Mouse (Mus musculus) urinary bladder, postnatal 36 days (tissue): ENCODE measurements around the gene Pla2g16.

Experiments
- DNase-seq, 2 experiments: peaks; one replicate each; pipeline ENCODE4 v3.0.0; 2022; ENCODE audit warnings: low spot score in 2 of 2, mixed read lengths in 1 of 2

Gene Pla2g16

DNA sequence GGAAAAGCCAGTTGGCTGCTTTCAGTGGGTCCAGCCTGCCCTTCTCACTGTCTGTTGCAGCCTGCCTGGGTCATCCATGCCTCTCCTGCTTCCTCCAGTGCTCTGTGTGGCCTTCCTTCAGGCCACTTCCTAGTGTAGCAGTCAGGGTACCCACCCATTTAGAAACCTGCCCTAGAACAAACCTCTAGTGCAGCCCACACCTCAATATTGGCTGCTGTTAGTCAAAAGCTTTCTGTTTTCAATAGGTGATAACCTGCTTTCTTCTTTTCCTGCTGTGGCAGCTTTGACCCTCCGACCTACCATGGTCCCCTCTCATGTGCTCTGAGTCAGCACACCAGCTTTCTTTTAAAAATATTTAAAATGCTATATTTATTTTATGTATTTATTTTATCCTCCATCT is 7.2 kb downstream of the Pla2g16 start:
- no peak for DNase-seq

- no peak for DNase-seq
These were observed 9.6 kb downstream of the Pla2g16 start for GRCm38 (mm10) chr19:7566826-7567225.

- DNase-seq: no peak
These were observed 11.1 kb downstream of the Pla2g16 start for GRCm38 (mm10) chr19:7568364-7568763.

GRCm38 (mm10) chr19:7569650-7570049 is 12.4 kb downstream of the Pla2g16 start:
- DNase-seq: no peak

DNA sequence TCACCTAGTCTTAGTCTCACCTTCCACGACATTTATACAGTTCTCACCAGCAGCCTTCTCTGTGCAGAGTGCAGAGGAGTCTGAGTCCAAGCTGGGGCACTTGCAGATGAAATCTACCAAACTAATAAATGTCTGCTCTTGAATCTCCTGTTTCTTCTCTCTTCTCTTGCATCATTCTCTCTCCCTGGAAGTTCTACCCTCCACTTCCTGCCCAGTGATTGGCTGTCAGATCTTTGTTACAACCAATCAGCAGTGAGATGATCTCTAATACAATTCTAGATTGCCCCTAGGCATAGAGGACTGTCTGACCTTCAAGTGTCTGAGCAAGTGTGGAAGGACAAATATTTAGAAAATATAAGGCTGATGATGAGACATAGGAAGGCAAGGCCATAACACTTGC is 18.9 kb downstream of the Pla2g16 start:
- no peak for DNase-seq

- no peak for DNase-seq
These were observed 20.5 kb downstream of the Pla2g16 start for GRCm38 (mm10) chr19:7577710-7578109.

DNA sequence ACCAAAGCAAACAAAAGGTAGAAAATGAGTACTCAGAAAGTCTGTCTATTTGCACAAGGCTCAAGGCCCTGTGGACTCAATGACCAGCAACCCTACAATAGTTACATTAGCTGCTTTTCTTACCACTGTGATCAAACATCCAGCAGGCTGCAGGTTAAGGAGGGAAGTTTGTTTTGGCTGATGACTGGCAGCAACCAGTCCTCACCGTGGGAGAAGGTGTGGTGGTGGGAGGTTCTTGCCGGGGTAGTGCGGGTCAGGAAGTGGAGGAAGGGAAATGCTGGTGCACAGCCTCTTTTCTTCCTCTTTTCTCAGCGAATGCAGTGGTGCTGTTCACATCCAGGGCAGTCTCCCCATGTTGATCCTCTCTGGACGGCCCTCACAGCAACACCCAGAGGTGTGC is 23.8 kb downstream of the Pla2g16 start:
- peak in 1 of 2 experiments; percentile 21 for DNase-seq

DNA sequence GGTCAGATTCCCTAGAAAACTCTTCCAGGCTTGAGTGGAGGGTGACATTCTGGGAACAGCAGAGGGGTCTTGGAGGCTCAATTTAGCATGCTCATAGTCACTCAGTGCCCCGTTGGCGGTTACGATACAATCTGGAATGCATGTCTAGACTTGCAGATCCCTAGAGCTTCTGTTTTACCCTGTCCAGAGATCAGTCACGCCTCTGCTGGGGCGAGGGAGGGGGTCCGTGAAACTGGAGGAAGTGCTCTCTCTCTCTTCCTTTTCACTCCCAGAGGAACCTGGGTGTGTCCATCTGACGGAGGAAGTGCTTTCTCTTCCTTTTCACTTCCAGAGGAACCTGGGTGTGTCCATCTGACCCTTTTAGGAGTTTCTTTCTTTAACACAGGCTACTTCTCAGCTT is 25.8 kb downstream of the Pla2g16 start:
- peak in 1 of 2 experiments; percentile 37 for DNase-seq

GRCm38 (mm10) chr19:7583599-7583998 is 26.3 kb downstream of the Pla2g16 start:
- no peak for DNase-seq

- no peak for DNase-seq
These were observed 28.0 kb downstream of the Pla2g16 start for GRCm38 (mm10) chr19:7585279-7585678.

DNA sequence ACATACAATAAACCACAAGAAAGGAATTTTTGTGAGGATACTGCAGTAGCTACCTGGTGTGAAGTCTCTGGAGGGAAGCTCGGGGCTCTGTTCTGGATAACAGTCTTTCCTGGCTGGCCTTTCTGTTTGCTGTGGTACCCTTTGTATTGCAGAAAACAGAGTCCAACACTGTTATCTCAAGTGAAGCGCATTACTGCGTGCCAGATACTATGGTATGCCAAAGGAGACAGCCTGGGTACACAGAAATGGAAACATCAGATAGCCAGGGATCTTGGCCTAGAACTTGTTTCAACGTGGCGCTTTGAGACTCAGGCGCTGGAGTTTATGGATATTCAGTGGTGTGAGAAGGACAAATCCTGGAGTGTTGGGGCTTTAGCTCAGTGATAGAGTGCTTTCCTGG is 28.5 kb downstream of the Pla2g16 start:
- DNase-seq: no peak

DNA sequence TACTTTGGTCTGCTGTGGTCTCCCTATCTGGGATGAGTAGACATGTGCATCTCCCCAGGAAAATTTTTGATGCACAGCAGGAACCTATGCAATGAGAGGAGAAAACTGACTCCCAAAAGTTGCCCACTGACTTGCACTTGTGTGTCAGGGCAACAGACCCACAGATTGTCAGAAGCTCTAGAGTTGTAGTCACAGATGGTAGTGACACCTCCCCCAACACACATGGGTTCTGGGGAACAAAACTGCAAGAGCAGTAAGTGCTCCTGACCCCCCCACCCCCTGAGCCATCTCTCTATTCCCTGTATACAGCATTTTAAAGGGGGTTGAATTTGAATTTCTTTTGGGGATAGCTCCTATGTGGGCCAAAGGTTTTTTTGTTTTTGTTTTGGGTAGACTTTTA is 33.5 kb downstream of the Pla2g16 start:
- DNase-seq: no peak

- no peak for DNase-seq
These were observed 34.8 kb downstream of the Pla2g16 start for GRCm38 (mm10) chr19:7592018-7592417.

GRCm38 (mm10) chr19:7595534-7595933 is 38.3 kb downstream of the Pla2g16 start:
- peak in 1 of 2 experiments; percentile 42 for DNase-seq

DNA sequence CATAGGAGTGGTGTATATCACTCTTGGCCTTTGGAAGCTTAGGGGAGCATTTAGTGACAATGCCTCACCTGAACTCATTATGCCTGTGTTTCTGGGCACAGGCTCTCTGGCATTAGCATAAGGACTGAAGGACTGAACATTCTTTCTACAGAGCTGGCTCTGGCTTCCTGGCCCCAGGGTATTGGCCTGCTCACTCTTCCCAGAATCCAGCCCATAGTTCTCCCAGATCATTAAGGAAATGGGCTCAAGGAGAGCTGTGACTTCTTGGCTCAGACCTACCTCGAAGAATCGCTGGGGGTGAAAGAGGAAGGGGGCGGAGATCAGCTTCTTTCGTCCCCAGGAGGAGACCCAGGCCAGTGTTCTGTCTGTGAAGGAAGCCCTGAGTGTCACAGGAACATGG is 41.2 kb downstream of the Pla2g16 start:
- no peak for DNase-seq

- peak in 1 of 2 experiments; percentile 62 for DNase-seq
These were observed 44.3 kb downstream of the Pla2g16 start for GRCm38 (mm10) chr19:7601551-7601950.

- DNase-seq: no peak
These were observed 46.8 kb downstream of the Pla2g16 start for GRCm38 (mm10) chr19:7604107-7604506.

DNA sequence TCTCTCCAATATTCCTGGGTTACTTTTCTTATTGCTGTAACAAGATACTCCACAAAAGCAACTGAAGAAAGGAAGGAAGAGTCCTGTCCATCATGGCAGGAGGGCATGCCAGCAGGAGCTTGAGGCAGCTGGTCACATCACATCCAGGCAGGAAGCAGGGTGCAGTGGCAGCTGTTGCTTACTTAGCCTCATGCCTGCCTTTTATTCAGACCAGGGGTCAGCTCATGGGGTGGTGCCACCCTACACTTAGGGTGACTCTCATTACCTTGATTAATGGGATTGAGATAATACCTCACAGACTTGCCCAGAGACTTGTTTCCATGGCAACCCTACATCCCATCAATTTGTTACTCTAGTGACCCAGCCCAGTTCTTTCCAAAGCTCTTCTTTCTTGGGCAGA is 47.8 kb downstream of the Pla2g16 start:
- DNase-seq: no peak

DNA sequence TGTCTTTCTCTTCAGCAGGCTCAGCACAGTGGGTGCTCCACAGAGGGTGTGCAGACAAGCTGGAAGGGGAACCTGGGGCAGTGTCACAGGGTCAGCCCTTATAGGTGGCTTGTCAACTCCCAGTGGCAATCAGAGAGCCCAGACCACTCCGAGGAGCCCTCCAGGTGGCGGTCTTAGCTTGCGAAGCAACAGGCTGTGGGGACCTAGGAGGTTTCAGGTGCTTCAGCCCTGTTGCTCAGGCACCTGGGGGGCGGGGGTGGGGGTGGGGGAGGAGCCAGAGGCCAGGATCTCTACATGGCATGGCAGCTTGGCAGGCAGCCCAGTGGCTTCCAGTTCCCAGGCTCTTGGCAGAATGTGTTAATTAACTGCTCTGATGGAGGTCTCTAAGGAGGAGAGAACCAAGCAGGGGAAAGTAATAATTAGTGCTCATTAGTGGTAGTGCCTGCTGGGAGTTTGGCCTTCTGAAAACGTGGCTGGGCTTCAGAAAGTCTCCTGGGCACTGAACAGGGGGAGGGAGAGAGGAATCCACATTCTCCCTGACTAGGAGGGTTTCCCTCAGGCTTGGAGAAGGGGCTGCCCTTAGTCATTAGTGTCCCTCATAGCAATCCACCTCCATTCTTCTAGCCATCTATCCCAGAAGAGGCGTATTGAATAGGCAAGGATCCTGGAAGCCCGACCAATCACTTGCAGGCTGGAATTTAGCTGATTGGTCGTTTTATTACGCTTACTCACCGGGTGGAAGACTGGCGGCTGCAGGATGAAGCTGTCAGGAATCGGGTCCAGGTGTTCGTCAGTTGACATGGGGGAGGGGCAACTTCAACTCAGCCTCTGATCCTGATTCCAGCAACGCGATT is 48.9 kb downstream of the Pla2g16 start:
- DNase-seq: no peak

DNA sequence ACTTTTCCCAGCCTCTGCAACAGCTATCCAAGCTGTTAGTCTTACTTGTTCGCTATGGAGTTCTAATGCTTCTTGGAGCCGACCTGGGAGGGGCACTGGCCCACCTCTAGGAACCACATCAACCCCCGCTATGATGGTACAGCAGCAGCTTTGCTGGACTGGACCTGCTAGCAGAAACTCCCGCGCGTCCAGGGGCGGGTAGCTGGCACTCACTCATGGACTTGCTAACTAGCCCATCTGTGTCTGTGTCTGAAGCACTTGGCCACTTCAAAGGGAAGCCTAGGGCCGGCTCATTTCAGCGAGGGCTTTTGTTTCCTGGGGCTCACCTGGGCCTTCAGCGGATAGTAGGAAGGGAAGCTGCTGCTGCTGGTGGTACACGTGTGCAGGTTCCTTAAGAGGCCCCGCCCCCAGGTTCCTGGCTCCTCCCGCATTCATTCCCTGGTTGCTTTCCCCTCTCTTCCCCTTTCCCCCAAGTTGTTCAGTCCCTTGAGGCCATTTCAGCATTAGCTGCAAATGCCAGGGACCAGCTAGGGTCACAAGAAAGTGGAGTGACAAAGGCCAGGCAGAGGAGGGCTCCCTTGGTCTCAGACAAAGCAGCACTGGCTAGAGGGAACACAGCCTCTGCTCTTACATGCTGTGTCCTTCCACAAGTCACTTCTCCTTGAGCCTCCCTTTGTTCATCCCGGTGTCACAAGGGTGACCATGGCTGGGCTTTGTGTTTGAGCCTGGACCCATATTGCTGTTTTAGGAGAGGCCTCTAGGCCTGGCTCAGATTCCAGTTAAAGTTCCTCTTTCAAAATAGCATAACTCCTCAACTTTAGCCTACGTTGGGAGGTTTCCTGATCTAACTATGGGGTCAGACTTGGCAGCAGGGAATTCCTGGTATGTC is 49.8 kb downstream of the Pla2g16 start, which contains the start of gene Lgals12:
Gene Lgals12, minus strand, starts transcription at position 393 of the 889 bp plus-strand sequence.
- peak in 1 of 2 experiments; percentile 48 for DNase-seq

GRCm38 (mm10) chr19:7607690-7608201 is 50.5 kb downstream of the Pla2g16 start:
- no peak for DNase-seq
